Mouse (Mus musculus) G1E (cell line): ENCODE measurements around the gene Gm3336.

Experiments
- CTCF ChIP-seq: IDR thresholded peaks from 2 replicates; pipeline ENCODE4 v1.5.1; 2012; ENCODE audit warnings: low read depth, low read length, inconsistent platforms, mixed read lengths
- GATA1 ChIP-seq: IDR thresholded peaks from 2 replicates; pipeline ENCODE4 v1.6.1; 2012; ENCODE audit warnings: borderline replicate concordance, low read length, inconsistent platforms, mixed read lengths
- POLR2AphosphoS5 ChIP-seq: IDR thresholded peaks from 2 replicates; pipeline ENCODE4 v1.6.1; 2012; ENCODE audit warnings: low read depth, low read length, inconsistent platforms; ENCODE audit not compliant: insufficient replicate concordance

GRCm38 (mm10) chr8:70772075-70772474, 53.7 kb downstream of the Gm3336 start:
- no peak for TF ChIP-seq CTCF
- no peak for TF ChIP-seq GATA1
- no peak for TF ChIP-seq POLR2AphosphoS5
